Mouse (Mus musculus): Measurements from ENCODE around the gene Cib2.
"Not testable (repeated sequence)": the region's sequence is repeated elsewhere in the genome, so short reads cannot be mapped to it uniquely, and the experiment has no call there.

Cib2 gene

GRCm38 (mm10) chr9:54559771-54560471, at the start of gene Cib2:
Gene Cib2, minus strand, starts transcription at chr9:54560218.
- DNase-seq: peak; percentile 91

GRCm38 (mm10) chr9:54604886-54605285, 44.9 kb upstream of the Cib2 start:
- peak; percentile 66 for DNase-seq

- DNase-seq: no peak
These were observed 44.2 kb upstream of the Cib2 start for GRCm38 (mm10) chr9:54604131-54604654.

- no peak for DNase-seq
These were observed 42.9 kb upstream of the Cib2 start for GRCm38 (mm10) chr9:54602916-54603315.

- DNase-seq: no peak
These were observed 42.4 kb upstream of the Cib2 start for GRCm38 (mm10) chr9:54602386-54602785.

- no peak for DNase-seq
These were observed 36.9 kb upstream of the Cib2 start for GRCm38 (mm10) chr9:54596752-54597465.

- DNase-seq: not testable (repeated sequence)
These were observed 33.6 kb upstream of the Cib2 start for GRCm38 (mm10) chr9:54593652-54594051.

GRCm38 (mm10) chr9:54587863-54588262, 27.8 kb upstream of the Cib2 start:
- no peak for DNase-seq

GRCm38 (mm10) chr9:54586199-54587061, 26.4 kb upstream of the Cib2 start, which contains the start of gene Idh3a:
Gene Idh3a, plus strand, starts transcription at chr9:54586334.
- DNase-seq: peak; percentile 99

- DNase-seq: no peak
These were observed 25.8 kb upstream of the Cib2 start for GRCm38 (mm10) chr9:54585839-54586198.

GRCm38 (mm10) chr9:54584127-54584526, 24.1 kb upstream of the Cib2 start:
- DNase-seq: not testable (repeated sequence)

- DNase-seq: no peak
These were observed 23.7 kb upstream of the Cib2 start for GRCm38 (mm10) chr9:54583712-54584111.

- DNase-seq: no peak
These were observed 11.3 kb upstream of the Cib2 start for GRCm38 (mm10) chr9:54571130-54571839.

GRCm38 (mm10) chr9:54568732-54569131, 8.7 kb upstream of the Cib2 start:
- DNase-seq: peak; percentile 53

GRCm38 (mm10) chr9:54566958-54567357, 6.9 kb upstream of the Cib2 start:
- DNase-seq: no peak

GRCm38 (mm10) chr9:54560831-54561601, 998 bp upstream of the Cib2 start:
- no peak for DNase-seq

GRCm38 (mm10) chr9:54558731-54559130, 1.3 kb downstream of the Cib2 start:
- DNase-seq: no peak

- DNase-seq: no peak
These were observed 5.0 kb downstream of the Cib2 start for GRCm38 (mm10) chr9:54555044-54555443.

GRCm38 (mm10) chr9:54552409-54552808, 7.6 kb downstream of the Cib2 start:
- peak; percentile 45 for DNase-seq

- DNase-seq: no peak
These were observed 10.6 kb downstream of the Cib2 start for GRCm38 (mm10) chr9:54549433-54549832.

- peak; percentile 69 for DNase-seq
These were observed 12.5 kb downstream of the Cib2 start for GRCm38 (mm10) chr9:54547536-54547935.

GRCm38 (mm10) chr9:54544954-54545315, 15.1 kb downstream of the Cib2 start:
- DNase-seq: no peak
